Mouse (Mus musculus) liver, embryonic 14.5 days (tissue): ENCODE data around the gene Acap3.

Experiments used
- CTCF ChIP-seq: IDR thresholded peaks from 2 replicates; pipeline ENCODE4 v1.5.1; 2016; ENCODE audit warnings: antibody characterized with exemption, low read depth, control low read depth
- EP300 ChIP-seq: IDR thresholded peaks from 2 replicates; pipeline ENCODE4 v1.6.1; 2016; ENCODE audit warnings: antibody characterized with exemption, low read depth

GRCm38 (mm10) chr4:155849391-155849790 lies 42.2 kb upstream of the Acap3 start:
- TF ChIP-seq CTCF: no peak
- TF ChIP-seq EP300: no peak
